Mouse (Mus musculus) neural tube, embryonic 13.5 days (tissue): ENCODE measurements at regions not wholly inside any gene's neighbourhood (a gene's known extent, or its start where the extent isn't known, plus 50 kb on each side); places are given as distances from the start of the nearest gene placed in this dataset.

Source experiments
- ATAC-seq: fragments of 200-750 bp; cut with Nextera tagmentation; 2 replicates; pipeline ENCODE4 v1.8.0; 2017; ENCODE audit warnings: low read depth, mild to moderate bottlenecking, moderate TSS enrichment, moderate library complexity
- H3K27ac ChIP-seq: fragments of 300-500 bp; sonication (generic); replicated peaks from 2 replicates; pipeline ENCODE4 v1.5.1; 2015; ENCODE audit warnings: moderate library complexity, mild to moderate bottlenecking, inconsistent platforms
- H3K27me3 ChIP-seq: fragments of 300-500 bp; sonication (generic); 2 replicates; pipeline ENCODE4 v1.6.1; 2015; ENCODE audit warnings: mild to moderate bottlenecking, inconsistent platforms
- H3K36me3 ChIP-seq: fragments of 300-500 bp; sonication (generic); 2 replicates; pipeline ENCODE4 v1.6.1; 2015; ENCODE audit warnings: mild to moderate bottlenecking, inconsistent platforms
- H3K4me1 ChIP-seq: fragments of 300-500 bp; sonication (generic); replicated peaks from 2 replicates; pipeline ENCODE4 v1.6.1; 2015; ENCODE audit warnings: inconsistent platforms
- H3K4me2 ChIP-seq: fragments of 300-500 bp; sonication (generic); 2 replicates; pipeline ENCODE4 v1.6.1; 2015; ENCODE audit warnings: inconsistent platforms, mild to moderate bottlenecking, moderate library complexity
- H3K4me3 ChIP-seq: fragments of 300-500 bp; sonication (generic); 2 replicates; pipeline ENCODE4 v1.5.1; 2015; ENCODE audit warnings: mild to moderate bottlenecking, inconsistent platforms
- H3K9ac ChIP-seq: fragments of 300-500 bp; sonication (generic); 2 replicates; pipeline ENCODE4 v1.6.1; 2015; ENCODE audit warnings: moderate library complexity, mild to moderate bottlenecking, inconsistent platforms
- H3K9me3 ChIP-seq: fragments of 300-500 bp; sonication (generic); 2 replicates; pipeline ENCODE4 v1.6.1; 2016; ENCODE audit warnings: inconsistent platforms
- WGBS: fragments of 180-500 bp; shearing (Covaris S2); methylation state at CpG from one replicate; pipeline ENCODE4 v1.1.7; 2015; 5-methylcytosine and 5-hydroxymethylcytosine counted together

- Histone ChIP-seq H3K4me3 (no peak overlapping the region), H3K9me3 (no peaks in the 10 kb centered on the region), H3K9ac (no peak overlapping the region), H3K36me3 (no peaks in the 10 kb centered on the region), H3K4me1 (no peaks in the 10 kb centered on the region), H3K27me3 (no peaks in the 10 kb centered on the region), H3K27ac (no peak overlapping the region), H3K4me2 (no peak overlapping the region)
- WGBS, result 91% methylated on average over 13 of the region's 13 CpGs
- ATAC-seq, result no peak
These were observed 86.5 kb upstream of the Ret start for GRCm38 (mm10) chr6:118283949-118284568.

- Histone ChIP-seq H3K4me1 (no peaks in the 10 kb centered on the region), H3K27me3 (no peaks in the 10 kb centered on the region), H3K27ac (no peak overlapping the region), H3K4me3 (no peak overlapping the region), H3K9ac (no peak overlapping the region), H3K4me2 (no peak overlapping the region), H3K9me3 (no peaks in the 10 kb centered on the region), H3K36me3 (no peaks in the 10 kb centered on the region)
- WGBS, result 7% methylated on average over 6 of the region's 6 CpGs
- no peak for ATAC-seq
These were observed 66.4 kb upstream of the Ret start for GRCm38 (mm10) chr6:118263951-118264350.

- 80% methylated on average over 5 of the region's 5 CpGs for WGBS
- no peaks in the 10 kb centered on the region for H3K36me3 ChIP-seq
These were observed 62.4 kb upstream of the Ret start for GRCm38 (mm10) chr6:118259881-118260280.

GRCm38 (mm10) chr6:118254871-118255270 is 57.4 kb upstream of the Ret start:
- Histone ChIP-seq H3K9ac (no peak overlapping the region), H3K9me3 (no peaks in the 10 kb centered on the region), H3K4me2 (no peak overlapping the region), H3K4me1 (no peaks in the 10 kb centered on the region), H3K27ac (no peak overlapping the region), H3K4me3 (no peak overlapping the region), H3K27me3 (no peaks in the 10 kb centered on the region), H3K36me3 (no peaks in the 10 kb centered on the region)
- WGBS, result 80% methylated on average over 5 of the region's 5 CpGs
- ATAC-seq, result no peak

More at GRCm38 (mm10) chr6:118259881-118260280, 62.4 kb upstream of the Ret start:
- no peaks in the 10 kb centered on the region for H3K4me1 ChIP-seq
- no peak overlapping the region for H3K27ac ChIP-seq
- H3K4me3 ChIP-seq, result no peak overlapping the region
- H3K4me2 ChIP-seq, result no peak overlapping the region
- no peak for ATAC-seq
- no peaks in the 10 kb centered on the region for H3K9me3 ChIP-seq
- H3K27me3 ChIP-seq, result no peaks in the 10 kb centered on the region
- no peak overlapping the region for H3K9ac ChIP-seq

- Histone ChIP-seq H3K36me3 (no peaks in the 10 kb centered on the region), H3K4me2 (no peak overlapping the region), H3K4me1 (0 out of 2 replicates have a peak, but pooled peaks cover 3% of the 10 kb centered on the region), H3K4me3 (no peak overlapping the region), H3K9ac (no peak overlapping the region), H3K9me3 (no peaks in the 10 kb centered on the region), H3K27ac (no peak overlapping the region), H3K27me3 (no peaks in the 10 kb centered on the region)
- WGBS, result 85% methylated on average over 2 of the region's 2 CpGs
- no peak for ATAC-seq
These were observed 55.2 kb upstream of the Ret start for GRCm38 (mm10) chr6:118252711-118253110.

GRCm38 (mm10) chr6:118251131-118251530 is 53.6 kb upstream of the Ret start:
- Histone ChIP-seq H3K36me3 (no peaks in the 10 kb centered on the region), H3K27me3 (no peaks in the 10 kb centered on the region), H3K4me2 (no peak overlapping the region), H3K27ac (no peak overlapping the region), H3K4me3 (no peak overlapping the region), H3K9me3 (no peaks in the 10 kb centered on the region), H3K9ac (no peak overlapping the region), H3K4me1 (0 out of 2 replicates have a peak, but pooled peaks cover 3% of the 10 kb centered on the region)
- ATAC-seq, result no peak
- 50% methylated on average over 1 of the region's 1 CpGs for WGBS

GRCm38 (mm10) chr6:118250006-118250405 is 52.5 kb upstream of the Ret start:
- Histone ChIP-seq H3K27ac (no peak overlapping the region), H3K4me1 (0 out of 2 replicates have a peak, but pooled peaks cover 3% of the 10 kb centered on the region), H3K4me2 (no peak overlapping the region), H3K9me3 (no peaks in the 10 kb centered on the region), H3K27me3 (no peaks in the 10 kb centered on the region), H3K36me3 (no peaks in the 10 kb centered on the region), H3K4me3 (no peak overlapping the region), H3K9ac (no peak overlapping the region)
- no peak for ATAC-seq
- 85% methylated on average over 6 of the region's 6 CpGs for WGBS
